Mouse (Mus musculus) heart, adult 2 months (tissue): ENCODE measurements around the gene Vstm2b. TPM values are rescaled to one million over a fixed set of nuclear protein-coding genes. Genes with fewer than 3 reads are reported as not detected.

Experiments
- DNase-seq, 2 experiments: peaks; one replicate each; pipeline ENCODE4 v3.0.0; 2021
- H3K27ac ChIP-seq: fragments of 200-600 bp; 2 replicates; pipeline ENCODE4 v1.8.1; 2022
- H3K27me3 ChIP-seq: fragments of 200-500 bp; 2 replicates; pipeline ENCODE4 v1.6.1; 2012; ENCODE audit warnings: mild to moderate bottlenecking, low read length, inconsistent platforms, mixed read lengths; ENCODE audit not compliant: control insufficient read depth, insufficient read depth
- H3K36me3 ChIP-seq: fragments of 200-500 bp; 2 replicates; pipeline ENCODE4 v1.6.1; 2012; ENCODE audit warnings: low read length, inconsistent platforms; ENCODE audit not compliant: control insufficient read depth, insufficient read depth
- H3K4me1 ChIP-seq: fragments of 200-500 bp; 2 replicates; pipeline ENCODE4 v1.6.1; 2011; ENCODE audit warnings: low read length; ENCODE audit not compliant: control insufficient read depth, insufficient read depth
- H3K4me3 ChIP-seq: fragments of 200-600 bp; 2 replicates; pipeline ENCODE4 v1.8.1; 2022
- H3K79me2 ChIP-seq: fragments of 200-500 bp; replicated peaks from 2 replicates; pipeline ENCODE4 v1.6.1; 2012; ENCODE audit warnings: mild to moderate bottlenecking, inconsistent platforms, low read length, moderate library complexity, mixed read lengths; ENCODE audit not compliant: control insufficient read depth, insufficient read depth
- H3K9ac ChIP-seq: fragments of 200-500 bp; 2 replicates; pipeline ENCODE4 v1.6.1; 2012; ENCODE audit warnings: low read depth, mild to moderate bottlenecking, control low read depth, inconsistent platforms, low read length, mixed read lengths
- CTCF ChIP-seq: fragments of 200-600 bp; IDR thresholded peaks from 2 replicates; pipeline ENCODE4 v1.8.1; 2022; ENCODE audit warnings: antibody characterized with exemption, mild to moderate bottlenecking, moderate library complexity
- EP300 ChIP-seq: fragments of 200-500 bp; IDR thresholded peaks from 2 replicates; pipeline ENCODE4 v1.6.1; 2011; ENCODE audit warnings: low read depth, low read length, control low read depth; ENCODE audit not compliant: insufficient read depth
- POLR2A ChIP-seq: fragments of 200-500 bp; IDR thresholded peaks from 2 replicates; pipeline ENCODE4 v1.6.1; 2011; ENCODE audit warnings: mild to moderate bottlenecking, low read depth, low read length, control low read depth; ENCODE audit not compliant: insufficient read depth
- WGBS: fragments of 180-500 bp; shearing (Covaris S2); methylation state at CpG from one replicate; pipeline ENCODE4 v1.1.7; 2018; 5-methylcytosine and 5-hydroxymethylcytosine counted together
- intact Hi-C: fragments of 180-260 bp; cut with DNase I; formaldehyde crosslinking; loops from one replicate; pipeline ENCODE4 v1.15.1; 2025
- polyA plus RNA-seq: library from polyadenylated mRNA; depleted of rRNA; stranded (reverse); fragments of >200 nt; gene quantifications from 2 replicates; pipeline ENCODE4 v1.2.3, GENCODE M21; 2012
- total RNA-seq, 2 experiments: library from RNA; stranded (reverse); gene quantifications; 2 replicates each; pipeline ENCODE4 v1.2.3; 2021

The Vstm2b gene
- total and polyA plus RNA-seq, 3 experiments: 0.11 to 0.25 TPM; not detected in 1

DNA sequence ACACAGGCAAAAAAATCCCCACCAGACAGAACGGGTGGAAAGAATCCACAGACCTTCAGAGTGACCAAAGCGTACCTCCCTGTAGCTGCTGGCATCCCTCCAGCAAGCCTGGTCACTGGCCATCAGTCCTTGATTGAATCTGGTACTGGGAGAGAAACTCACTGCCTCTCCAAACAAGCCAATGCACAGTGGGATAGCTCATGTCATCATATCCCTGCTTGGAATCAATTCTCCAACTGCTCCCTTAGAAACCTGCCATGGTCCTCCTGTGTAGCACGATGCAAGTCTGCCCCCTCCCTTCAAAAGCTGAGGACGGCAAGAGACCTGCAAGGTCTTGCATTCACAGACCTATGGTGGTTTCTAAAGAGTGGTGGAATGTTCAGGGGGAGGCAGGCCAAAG is 1.2 kb upstream of the Vstm2b start:
- intact Hi-C loops: no loop called here

DNA sequence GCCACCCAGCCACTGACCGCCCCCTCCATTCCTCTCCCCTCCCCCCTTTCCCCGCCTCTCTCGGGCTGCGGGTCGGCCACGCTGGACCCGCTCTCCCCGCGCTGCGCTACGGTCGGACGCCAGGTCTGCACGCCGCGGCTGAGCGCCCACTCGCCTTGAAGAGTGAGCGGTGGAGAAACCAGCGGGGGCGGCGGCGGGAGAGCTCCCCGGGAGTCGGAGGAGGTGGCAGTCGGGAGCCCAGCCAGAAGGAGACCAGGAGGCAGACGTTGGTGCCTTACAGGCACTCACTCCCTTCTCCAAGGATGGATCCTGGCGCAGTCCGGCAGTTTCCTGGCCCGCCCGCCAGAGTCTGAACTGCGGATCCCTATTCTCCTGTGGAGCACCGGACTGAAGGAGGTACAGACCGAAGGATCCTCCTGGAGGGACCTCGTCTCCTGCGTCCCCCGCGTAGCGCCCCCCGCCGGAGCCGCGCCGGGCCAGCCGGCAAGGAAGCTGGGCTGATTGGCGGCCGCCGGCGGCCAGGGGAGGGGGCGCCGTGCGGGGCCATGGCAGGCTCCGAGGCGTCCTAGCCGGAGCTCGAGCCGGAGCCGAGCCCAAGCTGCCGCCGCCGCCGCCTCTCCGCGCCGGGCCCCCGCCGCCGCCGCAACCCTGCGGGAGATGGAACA is 715 bp downstream of the Vstm2b start:
- WGBS: under 1% methylated on average over 51 of the region's 70 CpGs
- Histone ChIP-seq H3K4me1 (no peaks in the 10 kb centered on the region), H3K79me2 (no peaks in the 10 kb centered on the region), H3K27me3 (peaks cover 11% of the 10 kb centered on the region), H3K4me3 (peak overlapping the region; percentile 24; the same call in 1 of the 2 replicates), H3K9ac (no peak overlapping the region), H3K36me3 (no peaks in the 10 kb centered on the region), H3K27ac (no peak overlapping the region)
- TF ChIP-seq POLR2A (no peak), CTCF (no peak), EP300 (no peak)
- DNase-seq: no peak
- intact Hi-C loops: no loop called here

More for the DNA sequence above, 1.2 kb upstream of the Vstm2b start:
- Histone ChIP-seq H3K9ac (no peak overlapping the region), H3K27me3 (peaks cover 11% of the 10 kb centered on the region), H3K4me3 (no peak overlapping the region), H3K4me1 (no peaks in the 10 kb centered on the region), H3K79me2 (no peaks in the 10 kb centered on the region), H3K36me3 (no peaks in the 10 kb centered on the region), H3K27ac (no peak overlapping the region)
- 41% methylated on average over 4 of the region's 4 CpGs for WGBS
- DNase-seq: no peak
- no peak for TF ChIP-seq EP300
- no peak for TF ChIP-seq CTCF
- TF ChIP-seq POLR2A: no peak

DNA sequence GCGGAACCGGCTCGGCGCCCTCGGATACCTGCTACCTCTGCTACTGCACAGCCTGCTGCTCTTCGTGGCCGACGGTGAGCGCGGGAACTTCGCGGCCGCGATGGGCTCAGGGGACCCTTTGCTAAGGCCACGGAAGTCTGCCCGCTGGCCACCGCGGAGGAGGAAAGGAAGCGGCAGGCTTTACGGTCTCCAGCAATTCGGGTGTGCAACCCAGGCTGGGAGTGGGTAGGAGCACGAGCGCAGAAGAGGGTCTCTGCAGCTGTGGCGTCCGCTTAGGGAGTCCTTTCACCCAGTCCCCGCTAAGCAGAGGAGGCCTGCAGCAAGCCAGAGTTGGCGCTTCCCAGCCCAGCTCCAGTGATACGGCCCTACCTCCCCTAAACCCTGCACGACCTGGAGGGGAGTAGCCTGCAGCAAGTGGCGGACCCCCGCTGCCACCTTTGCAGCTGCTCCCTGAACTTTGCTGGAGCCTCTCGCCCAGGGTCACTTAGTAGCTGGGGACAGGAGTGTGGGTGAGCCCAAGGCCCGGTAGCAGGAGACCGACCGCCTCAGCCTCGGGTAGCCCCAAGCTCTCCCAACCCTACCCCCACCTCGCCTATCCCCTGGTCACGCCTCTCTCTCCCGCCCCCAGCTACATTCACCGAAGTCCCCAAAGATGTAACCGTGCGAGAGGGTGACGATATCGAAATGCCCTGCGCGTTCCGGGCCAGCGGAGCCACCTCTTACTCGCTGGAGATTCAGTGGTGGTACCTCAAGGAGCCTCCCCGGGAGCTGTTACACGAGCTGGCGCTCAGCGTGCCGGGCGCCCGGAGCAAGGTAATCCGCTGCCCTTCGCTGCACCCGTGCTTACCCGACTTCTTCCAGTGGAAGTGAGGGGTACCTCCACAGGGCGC is 1.5 kb downstream of the Vstm2b start:
- intact Hi-C loops: no loop called here
- WGBS: under 1% methylated on average over 61 of the region's 61 CpGs

DNA sequence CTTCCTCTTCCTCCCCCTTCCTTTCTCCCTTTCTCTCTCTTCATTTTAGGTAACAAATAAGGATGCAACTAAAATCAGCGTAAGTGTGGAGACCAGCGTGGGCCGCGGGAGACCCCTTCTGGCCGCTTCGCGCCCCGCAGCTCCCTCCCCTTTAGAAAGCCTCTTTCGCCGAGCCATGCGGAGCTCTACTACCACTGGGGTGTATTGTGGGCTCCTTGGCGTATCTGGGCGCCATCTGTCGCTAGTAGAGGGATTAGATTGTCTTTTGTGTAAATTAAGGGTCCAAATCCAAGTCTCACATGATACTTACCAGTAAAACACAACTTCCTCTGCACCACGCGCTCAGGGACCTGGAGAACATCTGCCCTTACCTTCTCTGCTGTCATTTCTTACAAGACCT is 3.1 kb downstream of the Vstm2b start:
- peak; percentile 72 for TF ChIP-seq CTCF
- TF ChIP-seq EP300: no peak
- DNase-seq: peak; percentile 30 to 57
- Histone ChIP-seq H3K79me2 (no peaks in the 10 kb centered on the region), H3K27me3 (peaks cover 11% of the 10 kb centered on the region), H3K4me1 (no peaks in the 10 kb centered on the region), H3K4me3 (no peak overlapping the region), H3K36me3 (no peaks in the 10 kb centered on the region), H3K27ac (no peak overlapping the region), H3K9ac (no peak overlapping the region)
- intact Hi-C loops: no loop called here
- 4% methylated on average over 16 of the region's 16 CpGs for WGBS

More for the DNA sequence above, 1.5 kb downstream of the Vstm2b start:
- H3K36me3 ChIP-seq: no peaks in the 10 kb centered on the region
- H3K4me1 ChIP-seq: no peaks in the 10 kb centered on the region
- no peak overlapping the region for H3K27ac ChIP-seq
- no peaks in the 10 kb centered on the region for H3K79me2 ChIP-seq
- H3K9ac ChIP-seq: no peak overlapping the region
- H3K27me3 ChIP-seq: peaks cover 11% of the 10 kb centered on the region
- DNase-seq: no peak
- TF ChIP-seq CTCF (no peak), POLR2A (no peak), EP300 (no peak)
- peak overlapping the region; percentile 24; the same call in 1 of the 2 replicates for H3K4me3 ChIP-seq

DNA sequence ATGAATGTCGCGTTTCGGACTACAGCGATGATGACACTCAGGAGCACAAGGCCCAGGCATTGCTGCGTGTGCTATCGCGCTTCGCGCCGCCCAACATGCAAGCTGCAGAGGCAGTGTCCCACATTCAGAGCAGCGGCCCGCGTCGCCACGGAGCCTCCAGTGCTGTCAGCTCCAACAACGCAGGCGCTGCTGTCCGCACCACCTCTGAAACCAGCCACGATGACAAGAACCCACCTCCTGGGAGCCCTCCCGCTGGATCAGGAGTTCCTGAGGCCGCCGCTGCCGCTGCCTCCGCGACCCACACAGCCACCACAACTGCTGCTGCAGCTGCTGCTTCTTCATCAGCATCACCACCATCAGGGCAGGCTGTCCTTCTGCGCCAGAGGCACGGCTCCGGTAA is 4.4 kb downstream of the Vstm2b start:
- H3K27me3 ChIP-seq: peaks cover 11% of the 10 kb centered on the region
- no peak overlapping the region for H3K4me3 ChIP-seq
- H3K9ac ChIP-seq: no peak overlapping the region
- H3K36me3 ChIP-seq: no peaks in the 10 kb centered on the region
- 14% methylated on average over 28 of the region's 28 CpGs for WGBS
- no peak overlapping the region for H3K27ac ChIP-seq
- H3K79me2 ChIP-seq: no peaks in the 10 kb centered on the region
- TF ChIP-seq POLR2A: no peak
- TF ChIP-seq CTCF: no peak
- TF ChIP-seq EP300: no peak
- no peaks in the 10 kb centered on the region for H3K4me1 ChIP-seq
- DNase-seq: no peak
- intact Hi-C loops: no loop called here

DNA sequence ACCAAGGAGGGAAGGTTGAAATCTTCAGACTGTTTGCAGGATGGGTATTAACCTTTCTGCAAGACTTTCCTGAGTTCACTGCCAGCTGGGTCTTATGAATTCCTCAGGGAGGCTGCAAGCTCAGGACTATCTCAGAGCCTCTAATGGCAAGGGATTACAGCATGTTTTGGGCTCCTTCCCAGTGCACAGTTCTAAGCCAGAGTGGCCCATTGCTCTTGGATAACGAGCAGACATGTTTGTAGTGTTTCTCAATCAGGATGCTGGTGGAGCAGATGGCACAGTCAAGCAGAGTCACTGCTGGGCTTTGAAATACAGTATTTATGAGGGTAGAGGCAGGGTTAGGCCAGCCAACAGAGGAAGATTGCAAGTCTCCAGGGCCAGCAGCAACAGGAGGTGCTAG is 8.4 kb downstream of the Vstm2b start:
- intact Hi-C loops: no loop called here
- no peaks in the 10 kb centered on the region for H3K27me3 ChIP-seq
- H3K27ac ChIP-seq: no peak overlapping the region
- no peak overlapping the region for H3K4me3 ChIP-seq
- WGBS: 34% methylated on average over 1 of the region's 1 CpGs
- no peak for TF ChIP-seq POLR2A
- TF ChIP-seq EP300: no peak
- no peaks in the 10 kb centered on the region for H3K4me1 ChIP-seq
- no peak overlapping the region for H3K9ac ChIP-seq
- no peaks in the 10 kb centered on the region for H3K79me2 ChIP-seq
- no peaks in the 10 kb centered on the region for H3K36me3 ChIP-seq
- DNase-seq: peak in 1 of 2 experiments; percentile 41
